Mouse (Mus musculus): ENCODE results near the gene Trim31. TPM values are rescaled to one million over a fixed set of nuclear protein-coding genes. Genes with fewer than 3 reads are reported as not detected.

The Trim31 gene
- polyA plus RNA-seq (2015; fragmentation: Nextera tagmentation; extraction: Ambion mirVana), result not detected in 2 replicates

- 50% methylated on average over 6 of the region's 6 CpGs for WGBS
- Histone ChIP-seq H3K9me3 (no peaks in the 10 kb centered on the region), H3K27me3 (no peaks in the 10 kb centered on the region), H3K27ac (no peak within 1 kb of the TSS), H3K4me2 (no peak within 1 kb of the TSS), H3K4me1 (no peaks in the 10 kb centered on the region), H3K36me3 (no peaks in the 10 kb centered on the region), H3K4me3 (no peak within 1 kb of the TSS), H3K9ac (no peak within 1 kb of the TSS)
- no peak for ATAC-seq (ENCODE audit: insufficient number of reproducible peaks, low FRiP score, low TSS enrichment, low read depth)
These were observed at the start of gene Trim31 for GRCm38 (mm10) chr17:36897552-36898205. Gene Trim31 (plus strand): TSS chr17:36898118.

- WGBS, result 68% methylated on average over 5 of the region's 5 CpGs
- H3K4me1 ChIP-seq, result peaks cover 4% of the 10 kb centered on the region; the same call in 1 of the 2 replicates
- H3K9ac ChIP-seq, result no peak overlapping the region
- no peak overlapping the region for H3K4me3 ChIP-seq
- no peaks in the 10 kb centered on the region for H3K9me3 ChIP-seq
- no peaks in the 10 kb centered on the region for H3K27me3 ChIP-seq
- H3K4me2 ChIP-seq, result no peak overlapping the region
- no peak overlapping the region for H3K27ac ChIP-seq
- peaks cover 42% of the 10 kb centered on the region for H3K36me3 ChIP-seq
- ATAC-seq (ENCODE audit: insufficient number of reproducible peaks, low FRiP score, low TSS enrichment, low read depth), result no peak
These were observed 49.0 kb upstream of the Trim31 start for GRCm38 (mm10) chr17:36848911-36849310.

GRCm38 (mm10) chr17:36849992-36850391 lies 47.9 kb upstream of the Trim31 start:
- H3K36me3 ChIP-seq, result peaks cover 52% of the 10 kb centered on the region
- 81% methylated on average over 2 of the region's 2 CpGs for WGBS

GRCm38 (mm10) chr17:36851200-36851599 lies 46.7 kb upstream of the Trim31 start:
- H3K9me3 ChIP-seq, result no peaks in the 10 kb centered on the region
- no peak for ATAC-seq (ENCODE audit: insufficient number of reproducible peaks, low FRiP score, low TSS enrichment, low read depth)
- H3K27me3 ChIP-seq, result no peaks in the 10 kb centered on the region
- H3K4me1 ChIP-seq, result no peaks in the 10 kb centered on the region
- peaks cover 60% of the 10 kb centered on the region for H3K36me3 ChIP-seq
- no peak overlapping the region for H3K4me2 ChIP-seq
- H3K9ac ChIP-seq, result no peak overlapping the region
- no peak overlapping the region for H3K27ac ChIP-seq
- 84% methylated on average over 5 of the region's 5 CpGs for WGBS
- no peak overlapping the region for H3K4me3 ChIP-seq

More at GRCm38 (mm10) chr17:36849992-36850391, 47.9 kb upstream of the Trim31 start:
- Histone ChIP-seq H3K4me3 (no peak overlapping the region), H3K9me3 (no peaks in the 10 kb centered on the region), H3K27ac (no peak overlapping the region), H3K4me1 (no peaks in the 10 kb centered on the region; the same call in 1 of the 2 replicates), H3K4me2 (no peak overlapping the region), H3K27me3 (no peaks in the 10 kb centered on the region), H3K9ac (no peak overlapping the region)
- ATAC-seq (ENCODE audit: insufficient number of reproducible peaks, low FRiP score, low TSS enrichment, low read depth), result no peak

GRCm38 (mm10) chr17:36851627-36852026 lies 46.3 kb upstream of the Trim31 start:
- 85% methylated on average over 5 of the region's 5 CpGs for WGBS
- Histone ChIP-seq H3K36me3 (peaks cover 62% of the 10 kb centered on the region), H3K4me2 (no peak overlapping the region), H3K9ac (no peak overlapping the region), H3K27me3 (no peaks in the 10 kb centered on the region), H3K27ac (no peak overlapping the region), H3K4me1 (no peaks in the 10 kb centered on the region), H3K9me3 (no peaks in the 10 kb centered on the region), H3K4me3 (no peak overlapping the region)
- no peak for ATAC-seq (ENCODE audit: insufficient number of reproducible peaks, low FRiP score, low TSS enrichment, low read depth)

GRCm38 (mm10) chr17:36855484-36855883 lies 42.4 kb upstream of the Trim31 start:
- 91% methylated on average over 3 of the region's 3 CpGs for WGBS
- H3K27ac ChIP-seq, result no peak overlapping the region
- H3K9me3 ChIP-seq, result no peaks in the 10 kb centered on the region
- no peaks in the 10 kb centered on the region for H3K4me1 ChIP-seq
- no peak overlapping the region for H3K9ac ChIP-seq
- no peak overlapping the region for H3K4me2 ChIP-seq
- H3K4me3 ChIP-seq, result no peak overlapping the region
- ATAC-seq (ENCODE audit: insufficient number of reproducible peaks, low FRiP score, low TSS enrichment, low read depth), result no peak
- H3K36me3 ChIP-seq, result peaks cover 86% of the 10 kb centered on the region
- no peaks in the 10 kb centered on the region for H3K27me3 ChIP-seq

GRCm38 (mm10) chr17:36856236-36856635 lies 41.7 kb upstream of the Trim31 start:
- Histone ChIP-seq H3K36me3 (peaks cover 80% of the 10 kb centered on the region), H3K27ac (no peak overlapping the region), H3K4me2 (no peak overlapping the region), H3K9ac (no peak overlapping the region), H3K27me3 (no peaks in the 10 kb centered on the region), H3K9me3 (no peaks in the 10 kb centered on the region), H3K4me3 (no peak overlapping the region), H3K4me1 (no peaks in the 10 kb centered on the region)
- ATAC-seq (ENCODE audit: insufficient number of reproducible peaks, low FRiP score, low TSS enrichment, low read depth), result no peak
- 92% methylated on average over 4 of the region's 4 CpGs for WGBS

GRCm38 (mm10) chr17:36858181-36858580 lies 39.7 kb upstream of the Trim31 start:
- Histone ChIP-seq H3K27ac (no peak overlapping the region), H3K9ac (no peak overlapping the region), H3K4me2 (no peak overlapping the region), H3K9me3 (no peaks in the 10 kb centered on the region), H3K27me3 (no peaks in the 10 kb centered on the region), H3K4me3 (no peak overlapping the region), H3K4me1 (no peaks in the 10 kb centered on the region), H3K36me3 (peaks cover 60% of the 10 kb centered on the region)
- ATAC-seq (ENCODE audit: insufficient number of reproducible peaks, low FRiP score, low TSS enrichment, low read depth), result no peak
- 86% methylated on average over 3 of the region's 3 CpGs for WGBS

GRCm38 (mm10) chr17:36861680-36862079 lies 36.2 kb upstream of the Trim31 start:
- H3K36me3 ChIP-seq, result peaks cover 27% of the 10 kb centered on the region
- no peaks in the 10 kb centered on the region for H3K9me3 ChIP-seq
- H3K9ac ChIP-seq, result no peak overlapping the region
- peaks cover 14% of the 10 kb centered on the region for H3K27me3 ChIP-seq
- 44% methylated on average over 2 of the region's 2 CpGs for WGBS
- H3K4me3 ChIP-seq, result no peak overlapping the region
- H3K4me1 ChIP-seq, result 0 out of 2 replicates have a peak, but pooled peaks cover 2% of the 10 kb centered on the region
- ATAC-seq (ENCODE audit: insufficient number of reproducible peaks, low FRiP score, low TSS enrichment, low read depth), result no peak
- no peak overlapping the region for H3K27ac ChIP-seq
- no peak overlapping the region for H3K4me2 ChIP-seq

- H3K4me2 ChIP-seq, result 0 out of 2 replicates have a peak within 1 kb of the TSS, but pooled peaks have one; percentile 17
These were observed 31.0 kb upstream of the Trim31 start, which contains the start of gene Trim15 for GRCm38 (mm10) chr17:36866719-36867527. Gene Trim15 (minus strand): TSS chr17:36867210.

GRCm38 (mm10) chr17:36868836-36869235 lies 29.1 kb upstream of the Trim31 start:
- 66% methylated on average over 2 of the region's 2 CpGs for WGBS
- Histone ChIP-seq H3K27me3 (peaks cover 32% of the 10 kb centered on the region), H3K9me3 (no peaks in the 10 kb centered on the region), H3K36me3 (no peaks in the 10 kb centered on the region), H3K9ac (no peak overlapping the region), H3K4me1 (0 out of 2 replicates have a peak, but pooled peaks cover 4% of the 10 kb centered on the region), H3K27ac (no peak overlapping the region), H3K4me3 (no peak overlapping the region), H3K4me2 (no peak overlapping the region)
- no peak for ATAC-seq (ENCODE audit: insufficient number of reproducible peaks, low FRiP score, low TSS enrichment, low read depth)

More at GRCm38 (mm10) chr17:36866719-36867527, 31.0 kb upstream of the Trim31 start, which contains the start of gene Trim15:
- Histone ChIP-seq H3K4me1 (0 out of 2 replicates have a peak, but pooled peaks cover 4% of the 10 kb centered on the region), H3K27me3 (peaks cover 32% of the 10 kb centered on the region), H3K27ac (no peak within 1 kb of the TSS), H3K4me3 (no peak within 1 kb of the TSS), H3K9ac (no peak within 1 kb of the TSS), H3K9me3 (no peaks in the 10 kb centered on the region), H3K36me3 (no peaks in the 10 kb centered on the region)
- no peak for ATAC-seq (ENCODE audit: insufficient number of reproducible peaks, low FRiP score, low TSS enrichment, low read depth)
- 11% methylated on average over 29 of the region's 29 CpGs for WGBS

Data from limb, embryonic 15.5 days (tissue).